Mouse (Mus musculus): ENCODE measurements around the gene Ccser2. TPM values are rescaled to one million over a fixed set of nuclear protein-coding genes. Genes with fewer than 3 reads are reported as not detected.

Ccser2 gene
- total RNA-seq (2023), result 37.9 TPM

DNA sequence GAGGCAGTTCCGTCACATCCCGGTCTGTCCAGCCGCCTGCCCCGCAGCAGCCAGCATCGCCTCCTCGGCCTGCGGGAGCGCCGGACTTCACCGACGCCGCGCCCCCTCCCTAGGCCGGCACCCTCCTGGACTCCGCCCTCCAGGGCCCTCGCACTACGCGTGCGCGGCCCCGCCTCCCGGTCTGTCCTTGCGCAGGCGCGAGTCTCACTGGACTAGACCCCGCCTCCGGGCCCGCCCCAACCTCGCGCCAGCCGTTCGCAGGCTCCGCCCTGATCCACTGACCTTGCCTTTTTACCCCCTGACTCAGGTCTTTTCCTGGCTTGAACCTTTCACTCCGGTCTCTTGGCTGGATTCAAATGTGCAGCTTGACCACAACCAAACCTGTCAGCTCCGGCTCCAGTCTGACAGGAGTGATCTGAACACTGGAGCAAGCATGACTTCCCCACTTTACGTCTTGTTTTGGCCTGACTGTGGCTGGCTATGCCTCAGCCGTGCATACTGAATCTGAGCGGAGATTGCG, at the start of gene Ccser2:
Gene Ccser2, minus strand, starts transcription at position 150 of the 520 bp plus-strand sequence.

Other genes starting within 250 kb of the Ccser2 start
- gene Rgr, start 80.2 kb upstream of the Ccser2 start, total RNA-seq (2023), result not detected
- gene Lrit1, start 86.1 kb upstream of the Ccser2 start, total RNA-seq (2023), result not detected
- gene Lrit2, start 99.2 kb upstream of the Ccser2 start, total RNA-seq (2023), result not detected
- gene Cdhr1, start 129.6 kb upstream of the Ccser2 start, total RNA-seq (2023), result not detected
- not detected for gene 2610528A11Rik, start 145.2 kb upstream of the Ccser2 start, total RNA-seq (2023)
- 185 TPM for gene Ghitm, start 166.5 kb upstream of the Ccser2 start, total RNA-seq (2023)